Mouse (Mus musculus): ENCODE data around the gene Washc2. TPM values are rescaled to one million over a fixed set of nuclear protein-coding genes. Genes with fewer than 3 reads are reported as not detected.
A peak's percentile ranks its signal among the peaks of the same experiment; 100 is the strongest.
"Not testable (repeated sequence)": the region's sequence is repeated elsewhere in the genome, so short reads cannot be mapped to it uniquely, and the experiment has no call there.

The Washc2 gene
- polyA plus RNA-seq, 1 experiment from 2014 or later, result 54.5 TPM

DNA sequence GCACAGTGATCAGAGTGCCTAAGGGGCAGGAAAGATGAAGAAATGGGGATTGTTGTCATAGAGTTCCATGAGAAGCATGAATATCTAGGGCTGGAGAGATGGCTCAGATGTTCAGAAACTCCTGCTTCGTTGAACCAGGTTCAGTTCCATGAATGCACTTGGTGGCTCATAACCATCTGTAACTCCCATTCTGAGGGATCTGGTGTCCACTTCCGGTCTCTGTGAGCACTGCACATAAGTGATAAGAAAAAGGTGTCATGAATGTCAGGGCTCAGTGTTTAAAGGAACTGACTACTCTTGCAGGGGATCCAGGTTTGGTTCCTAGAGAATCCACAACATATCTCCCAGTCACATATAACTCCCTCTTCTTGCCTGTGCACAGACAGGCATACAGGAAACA lies 8.2 kb upstream of the Washc2 start:
- H3K9me3 ChIP-seq, result no peaks in the 10 kb centered on the region
- no peaks in the 10 kb centered on the region for H3K36me3 ChIP-seq (replicated peaks)
- H3K4me1 ChIP-seq, result no peaks in the 10 kb centered on the region
- no peak overlapping the region for H3K27ac ChIP-seq (replicated peaks)
- 0 out of 2 replicates have a peak, but pooled peaks cover 3% of the 10 kb centered on the region for H3K27me3 ChIP-seq (replicated peaks; ENCODE audit: low read depth, poor library complexity, severe bottlenecking)
- no peak overlapping the region for H3K4me3 ChIP-seq
- 77% methylated on average over 2 of the region's 2 CpGs for WGBS
- no peak for DNase-seq (ENCODE audit: low spot score)

DNA sequence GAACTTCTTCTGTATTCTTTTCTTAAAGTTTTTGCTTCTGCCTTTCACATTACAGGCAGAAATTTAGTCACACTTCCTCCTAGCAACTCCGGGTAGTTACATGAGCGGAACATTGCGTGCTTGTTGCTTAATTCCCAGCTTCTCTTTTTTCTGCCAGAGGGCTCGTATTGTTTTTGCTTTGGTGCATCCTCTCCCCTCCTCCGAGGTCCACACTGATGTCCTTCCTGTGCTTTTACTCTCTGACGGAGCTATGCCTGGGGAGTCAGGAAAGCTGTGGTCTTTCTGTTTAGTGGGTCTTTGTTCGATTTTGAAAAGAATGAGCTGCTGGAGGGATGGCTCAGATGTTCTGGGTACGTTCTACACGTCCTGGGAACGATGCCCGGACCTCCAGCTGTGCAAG lies 19.9 kb downstream of the Washc2 start:
- no peaks in the 10 kb centered on the region for H3K9me3 ChIP-seq
- no peak for DNase-seq (ENCODE audit: low spot score)
- peaks cover 92% of the 10 kb centered on the region for H3K36me3 ChIP-seq (replicated peaks)
- H3K27ac ChIP-seq (replicated peaks), result no peak overlapping the region
- H3K4me3 ChIP-seq, result no peak overlapping the region
- 72% methylated on average over 11 of the region's 11 CpGs for WGBS
- H3K27me3 ChIP-seq (replicated peaks; ENCODE audit: low read depth, poor library complexity, severe bottlenecking), result no peaks in the 10 kb centered on the region
- H3K4me1 ChIP-seq, result no peaks in the 10 kb centered on the region

DNA sequence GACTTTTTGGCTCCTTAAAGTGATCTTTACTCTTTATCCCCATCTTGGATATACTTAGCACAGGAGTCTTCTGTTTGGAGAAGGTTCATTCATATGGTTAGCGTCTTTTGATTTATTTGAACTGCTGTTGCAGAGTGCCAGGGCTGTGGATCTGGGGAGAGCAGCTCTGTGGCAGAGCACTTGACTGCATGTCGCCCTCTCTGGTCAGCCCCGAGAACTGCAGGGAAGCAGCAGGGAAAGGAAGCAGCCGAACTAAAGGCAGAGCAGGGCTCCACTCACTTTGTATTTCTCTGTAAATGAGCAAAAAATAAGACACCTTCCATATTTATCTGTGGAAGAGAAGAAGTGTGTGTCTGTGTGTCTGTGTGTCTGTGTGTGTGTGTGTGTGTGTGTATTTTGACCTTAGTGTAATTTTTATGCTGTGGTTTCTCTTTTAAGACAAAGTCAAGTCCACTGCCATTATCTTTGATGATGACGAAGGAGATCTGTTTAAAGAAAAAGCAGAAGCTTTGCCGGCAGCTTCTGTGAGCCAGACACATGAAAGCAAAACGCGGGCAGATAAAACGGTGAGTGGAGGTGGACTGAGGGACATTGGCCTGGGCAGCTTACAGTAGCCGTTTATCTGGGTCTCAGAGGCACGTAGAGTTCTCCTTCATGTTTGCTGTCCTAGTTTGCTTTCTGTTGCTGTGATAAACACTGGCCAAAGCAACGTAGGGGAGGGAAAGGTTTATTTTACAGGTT lies 21.1 kb downstream of the Washc2 start:
- Histone ChIP-seq H3K4me1 (no peaks in the 10 kb centered on the region), H3K9me3 (no peaks in the 10 kb centered on the region), H3K27ac (replicated peaks) (no peak overlapping the region), H3K36me3 (replicated peaks) (peaks cover 93% of the 10 kb centered on the region), H3K4me3 (no peak overlapping the region), H3K27me3 (replicated peaks; ENCODE audit: low read depth, poor library complexity, severe bottlenecking) (no peaks in the 10 kb centered on the region)
- peak; percentile 71 for DNase-seq (ENCODE audit: low spot score)
- WGBS, result 67% methylated on average over 12 of the region's 12 CpGs

DNA sequence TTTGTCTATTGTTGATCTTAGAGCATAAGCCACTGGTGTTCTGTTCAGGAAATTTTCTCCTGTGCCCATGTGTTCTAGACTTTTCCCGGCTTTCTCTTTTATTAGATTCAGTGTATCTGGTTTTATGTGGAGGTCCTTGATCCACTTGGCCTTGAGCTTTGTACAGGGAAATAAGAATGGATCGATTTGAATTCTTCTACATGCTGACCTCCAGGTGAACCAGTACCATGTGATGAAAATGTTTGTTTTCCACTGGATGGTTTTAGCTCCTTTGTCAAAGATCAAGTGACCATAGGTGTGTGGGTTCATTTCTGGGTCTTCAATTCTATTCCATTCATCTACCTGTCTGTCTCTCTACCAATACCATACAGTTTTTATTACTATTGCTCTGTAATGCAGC lies 27.0 kb downstream of the Washc2 start:
- H3K9me3 ChIP-seq; H3K4me1 ChIP-seq; H3K27ac ChIP-seq (replicated peaks); H3K27me3 ChIP-seq (replicated peaks; ENCODE audit: low read depth, poor library complexity, severe bottlenecking); H3K4me3 ChIP-seq; DNase-seq (ENCODE audit: low spot score): not testable (repeated sequence)
- H3K36me3 ChIP-seq (replicated peaks), result peaks cover 88% of the 10 kb centered on the region
- WGBS, result 95% methylated on average over 2 of the region's 2 CpGs

DNA sequence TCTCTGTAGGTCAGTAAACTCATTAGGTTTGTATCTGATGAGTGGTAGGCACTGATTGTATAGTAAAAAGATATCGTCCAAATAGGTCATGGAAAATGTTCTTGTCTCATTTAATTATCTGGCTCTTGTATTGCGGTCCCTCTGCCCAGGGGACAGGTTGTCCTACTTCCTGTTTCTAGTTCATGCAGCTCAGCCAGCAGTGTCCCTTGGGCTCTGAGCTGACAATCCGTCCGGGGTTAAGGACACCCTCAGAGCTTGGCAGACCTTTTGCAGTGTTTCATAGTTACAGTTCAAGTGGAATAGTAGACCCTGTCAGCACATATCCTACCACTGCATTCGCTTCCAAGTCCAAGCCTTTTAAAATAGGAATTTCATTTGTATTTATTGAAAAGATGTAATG lies 27.5 kb downstream of the Washc2 start:
- 89% methylated on average over 5 of the region's 5 CpGs for WGBS
- Histone ChIP-seq H3K36me3 (replicated peaks) (peaks cover 88% of the 10 kb centered on the region), H3K27me3 (replicated peaks; ENCODE audit: low read depth, poor library complexity, severe bottlenecking) (no peaks in the 10 kb centered on the region), H3K4me1 (no peaks in the 10 kb centered on the region), H3K4me3 (no peak overlapping the region), H3K9me3 (no peaks in the 10 kb centered on the region), H3K27ac (replicated peaks) (no peak overlapping the region)
- DNase-seq (ENCODE audit: low spot score), result no peak

DNA sequence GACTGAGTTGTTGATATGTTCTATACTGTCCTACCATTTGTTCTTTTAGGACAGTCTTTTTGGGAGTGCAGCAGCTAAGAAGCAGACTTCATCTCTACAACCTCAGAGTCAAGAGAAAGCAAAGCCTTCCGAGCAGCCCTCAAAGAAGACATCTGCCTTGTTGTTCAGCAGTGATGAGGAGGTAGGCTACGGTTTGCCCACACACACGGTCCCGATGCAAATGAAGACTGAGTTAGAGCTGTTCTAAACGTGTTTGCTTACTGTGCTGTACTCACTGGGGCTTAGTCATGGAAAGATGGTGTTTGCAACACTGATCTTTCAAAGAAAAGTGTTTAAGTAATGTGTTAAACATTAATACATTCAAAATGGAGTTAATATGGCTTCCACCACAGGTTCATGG lies 30.2 kb downstream of the Washc2 start:
- no peak overlapping the region for H3K27ac ChIP-seq (replicated peaks)
- H3K4me3 ChIP-seq, result no peak overlapping the region
- no peaks in the 10 kb centered on the region for H3K27me3 ChIP-seq (replicated peaks; ENCODE audit: low read depth, poor library complexity, severe bottlenecking)
- no peak for DNase-seq (ENCODE audit: low spot score)
- no peaks in the 10 kb centered on the region for H3K9me3 ChIP-seq
- peaks cover 87% of the 10 kb centered on the region for H3K36me3 ChIP-seq (replicated peaks)
- no peaks in the 10 kb centered on the region for H3K4me1 ChIP-seq
- WGBS, result 89% methylated on average over 5 of the region's 5 CpGs

DNA sequence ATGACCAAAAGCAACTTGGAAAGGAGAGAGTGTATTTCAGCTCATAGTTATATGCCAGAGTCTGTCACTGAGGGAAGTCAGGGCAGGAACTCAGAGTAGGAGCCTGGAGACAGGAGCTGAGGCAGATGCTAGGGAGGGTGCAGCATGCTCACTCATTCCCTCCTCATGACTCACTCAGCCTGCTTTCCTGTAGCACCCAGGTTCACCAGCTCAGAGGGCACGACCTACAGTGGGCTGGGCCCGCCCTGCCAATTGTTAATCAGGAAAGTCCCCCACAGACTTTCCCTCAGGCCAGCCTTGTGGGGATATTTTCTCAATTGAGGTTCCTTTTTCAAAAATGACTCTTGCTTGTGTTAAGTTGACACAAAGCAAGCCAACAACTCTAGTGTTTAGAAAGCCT lies 32.5 kb downstream of the Washc2 start:
- no peaks in the 10 kb centered on the region for H3K9me3 ChIP-seq
- H3K27me3 ChIP-seq (replicated peaks; ENCODE audit: low read depth, poor library complexity, severe bottlenecking), result no peaks in the 10 kb centered on the region
- 74% methylated on average over 2 of the region's 2 CpGs for WGBS
- H3K36me3 ChIP-seq (replicated peaks), result peaks cover 88% of the 10 kb centered on the region
- H3K4me1 ChIP-seq, result no peaks in the 10 kb centered on the region
- no peak overlapping the region for H3K27ac ChIP-seq (replicated peaks)
- H3K4me3 ChIP-seq, result no peak overlapping the region
- DNase-seq (ENCODE audit: low spot score), result no peak

DNA sequence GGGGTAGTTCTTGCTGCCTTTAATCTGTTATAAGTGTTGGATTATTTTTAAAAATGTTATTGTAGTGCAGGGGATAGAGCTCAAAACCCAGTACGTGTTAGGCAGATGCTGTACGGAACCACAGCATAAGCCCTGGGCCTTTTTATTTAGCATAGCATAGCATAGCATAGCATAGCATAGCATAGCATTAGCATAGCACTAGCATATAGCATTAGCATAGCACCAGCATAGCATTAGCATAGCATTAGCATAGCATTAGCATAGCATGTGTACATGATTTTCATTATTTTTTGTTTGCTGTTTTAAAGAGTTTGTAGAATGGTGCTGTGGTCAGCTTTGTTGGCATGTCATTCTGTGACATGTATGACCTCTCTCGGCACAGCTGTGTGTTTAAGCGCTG lies 51.8 kb downstream of the Washc2 start:
- H3K4me3 ChIP-seq, result no peak overlapping the region
- 92% methylated on average over 4 of the region's 4 CpGs for WGBS
- no peak overlapping the region for H3K27ac ChIP-seq (replicated peaks)

DNA sequence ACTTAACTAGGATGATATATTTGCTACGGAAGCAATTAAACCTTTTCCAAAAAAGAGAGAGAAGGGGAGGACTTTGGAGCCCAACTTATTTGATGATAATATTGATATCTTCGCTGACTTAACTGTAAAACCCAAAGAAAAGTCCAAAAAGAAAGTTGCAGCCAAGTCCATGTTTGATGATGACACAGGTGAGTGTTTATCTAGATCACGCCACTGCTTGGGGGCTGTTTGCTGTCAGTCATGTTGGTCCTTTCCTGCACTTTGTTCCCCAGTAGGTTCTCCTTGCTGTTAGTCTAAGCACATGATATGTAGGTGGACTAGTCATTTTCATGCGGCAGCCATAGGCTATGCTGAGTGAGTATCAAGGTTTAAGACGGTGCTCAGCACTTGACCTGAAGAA lies 52.6 kb downstream of the Washc2 start:
- no peaks in the 10 kb centered on the region for H3K27me3 ChIP-seq (replicated peaks; ENCODE audit: low read depth, poor library complexity, severe bottlenecking)
- H3K36me3 ChIP-seq (replicated peaks), result peaks cover 60% of the 10 kb centered on the region
- WGBS, result 93% methylated on average over 5 of the region's 5 CpGs
- H3K4me1 ChIP-seq, result peaks cover 12% of the 10 kb centered on the region
- no peak overlapping the region for H3K4me3 ChIP-seq
- H3K27ac ChIP-seq (replicated peaks), result no peak overlapping the region
- H3K9me3 ChIP-seq, result no peaks in the 10 kb centered on the region
- no peak for DNase-seq (ENCODE audit: low spot score)

More for the DNA sequence above, 51.8 kb downstream of the Washc2 start:
- DNase-seq (ENCODE audit: low spot score), result no peak
- no peaks in the 10 kb centered on the region for H3K9me3 ChIP-seq
- peaks cover 68% of the 10 kb centered on the region for H3K36me3 ChIP-seq (replicated peaks)
- H3K4me1 ChIP-seq, result 0 out of 2 replicates have a peak, but pooled peaks cover 5% of the 10 kb centered on the region
- no peaks in the 10 kb centered on the region for H3K27me3 ChIP-seq (replicated peaks; ENCODE audit: low read depth, poor library complexity, severe bottlenecking)

DNA sequence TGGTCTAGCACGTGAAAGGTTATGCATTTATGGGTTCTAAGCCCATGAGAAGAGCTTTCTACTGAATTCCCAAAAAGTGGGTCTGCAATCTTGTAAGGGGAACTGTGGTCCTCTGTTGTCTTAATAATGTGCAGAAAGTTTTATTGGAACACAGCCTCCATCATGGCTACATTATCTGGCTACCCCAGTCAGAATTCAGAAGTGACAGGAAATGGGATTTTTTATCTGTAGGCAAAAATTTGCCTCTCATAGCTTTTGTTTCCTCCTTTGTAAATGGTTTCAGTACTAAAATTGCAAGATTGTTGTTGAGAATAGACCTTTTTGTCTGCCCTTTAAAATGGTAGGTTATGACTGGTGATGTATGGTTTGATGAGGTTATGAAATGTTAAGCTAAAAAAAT lies 55.0 kb downstream of the Washc2 start:
- Histone ChIP-seq H3K9me3 (no peaks in the 10 kb centered on the region), H3K27ac (replicated peaks) (no peak overlapping the region), H3K4me3 (no peak overlapping the region), H3K36me3 (replicated peaks) (peaks cover 41% of the 10 kb centered on the region), H3K27me3 (replicated peaks; ENCODE audit: low read depth, poor library complexity, severe bottlenecking) (no peaks in the 10 kb centered on the region), H3K4me1 (peaks cover 29% of the 10 kb centered on the region)
- WGBS, result 91% methylated on average over 1 of the region's 1 CpGs
- no peak for DNase-seq (ENCODE audit: low spot score)

DNA sequence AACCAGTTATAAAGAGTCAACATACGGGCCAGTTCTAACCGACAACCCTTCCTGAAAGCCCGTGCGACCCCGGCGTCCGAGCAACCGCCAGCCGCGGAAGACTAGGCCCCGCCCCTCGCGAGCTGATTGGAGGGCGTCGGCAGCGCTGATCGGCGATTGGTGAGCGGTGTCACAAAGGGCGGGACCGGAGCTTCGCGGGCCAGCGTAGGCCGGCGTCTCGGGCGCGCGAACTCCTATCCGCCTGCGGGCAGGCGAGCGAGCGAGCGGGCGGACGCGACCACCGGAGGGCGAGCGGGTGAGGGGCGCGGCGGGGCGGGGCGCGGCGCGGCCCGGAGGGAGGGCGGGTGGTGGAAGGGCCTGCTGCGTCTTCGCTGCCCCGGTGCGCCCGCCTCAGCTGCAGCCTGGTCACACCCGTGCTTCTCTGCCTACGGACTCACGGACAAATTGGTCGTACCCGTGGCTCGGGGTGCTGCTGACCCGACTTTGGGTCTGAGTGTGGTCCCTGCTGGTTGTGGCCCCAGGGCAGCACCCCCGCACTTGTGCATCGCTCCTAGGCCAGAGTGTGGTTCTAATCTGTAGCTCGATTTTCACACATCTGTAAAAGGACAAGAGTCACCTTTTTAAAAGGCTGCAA lies 56.3 kb downstream of the Washc2 start, which contains the start of gene Zfand4:
TSS of gene Zfand4 (plus strand) at position 205 of the 634 bp plus-strand sequence.
- Histone ChIP-seq H3K27ac (replicated peaks) (peak within 1 kb of the TSS; percentile 94), H3K36me3 (replicated peaks) (peaks cover 31% of the 10 kb centered on the region), H3K27me3 (replicated peaks; ENCODE audit: low read depth, poor library complexity, severe bottlenecking) (no peaks in the 10 kb centered on the region), H3K4me1 (peaks cover 29% of the 10 kb centered on the region), H3K9me3 (no peaks in the 10 kb centered on the region), H3K4me3 (peak within 1 kb of the TSS; percentile 75)
- WGBS, result under 1% methylated on average over 67 of the region's 67 CpGs
- peak; percentile 97 for DNase-seq (ENCODE audit: low spot score)

DNA sequence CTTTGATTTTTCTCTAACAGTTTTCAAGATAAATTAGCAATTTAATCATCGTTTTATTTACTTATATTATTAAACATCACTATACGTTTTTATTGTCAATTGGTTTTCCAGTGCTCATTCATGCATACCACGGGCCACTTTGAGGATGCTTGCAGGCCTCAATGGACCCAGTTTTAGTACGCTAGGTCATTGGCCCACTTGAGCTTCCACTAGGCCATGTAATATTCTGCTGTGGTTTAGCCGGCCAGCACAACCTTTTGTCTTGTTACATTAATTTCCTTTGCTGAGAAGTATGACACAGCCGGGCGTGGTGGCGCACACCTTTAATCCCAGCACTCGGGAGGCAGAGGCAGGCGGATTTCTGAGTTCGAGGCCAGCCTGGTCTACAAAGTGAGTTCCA lies 57.0 kb downstream of the Washc2 start:
- no peaks in the 10 kb centered on the region for H3K27me3 ChIP-seq (replicated peaks; ENCODE audit: low read depth, poor library complexity, severe bottlenecking)
- no peak for DNase-seq (ENCODE audit: low spot score)
- no peak overlapping the region for H3K27ac ChIP-seq (replicated peaks)
- H3K4me1 ChIP-seq, result peaks cover 29% of the 10 kb centered on the region
- H3K36me3 ChIP-seq (replicated peaks), result peaks cover 27% of the 10 kb centered on the region
- peak overlapping the region; percentile 75 for H3K4me3 ChIP-seq
- no peaks in the 10 kb centered on the region for H3K9me3 ChIP-seq
- WGBS, result 87% methylated on average over 11 of the region's 11 CpGs

DNA sequence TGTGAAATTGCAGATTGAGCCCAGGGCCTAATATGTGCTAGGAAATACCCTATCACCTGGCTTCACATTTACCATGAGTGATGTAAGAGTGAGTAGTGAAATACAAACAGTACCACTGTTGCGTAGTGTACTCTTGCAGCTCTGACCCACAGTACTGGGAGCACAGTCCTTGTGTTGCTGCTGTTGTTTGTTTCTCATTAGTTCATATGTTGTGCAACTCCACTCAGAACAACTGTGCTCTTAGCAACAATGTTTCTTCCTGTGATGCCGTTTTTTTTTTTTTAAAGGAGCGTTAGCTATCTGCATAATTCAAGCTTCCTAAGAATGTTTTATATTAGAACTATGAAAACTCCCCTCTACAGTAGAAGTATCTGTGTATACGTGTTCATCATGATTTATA lies 57.8 kb downstream of the Washc2 start:
- H3K4me1 ChIP-seq, result peaks cover 29% of the 10 kb centered on the region
- peak overlapping the region; percentile 40; the same call in 1 of the 2 replicates for H3K4me3 ChIP-seq
- no peak for DNase-seq (ENCODE audit: low spot score)
- H3K27me3 ChIP-seq (replicated peaks; ENCODE audit: low read depth, poor library complexity, severe bottlenecking), result no peaks in the 10 kb centered on the region
- no peak overlapping the region for H3K27ac ChIP-seq (replicated peaks)
- H3K36me3 ChIP-seq (replicated peaks), result peaks cover 21% of the 10 kb centered on the region
- H3K9me3 ChIP-seq, result no peaks in the 10 kb centered on the region
- 78% methylated on average over 4 of the region's 4 CpGs for WGBS

Measured in embryonic facial prominence, embryonic 10.5 days (tissue).